Mouse (Mus musculus) spleen, postnatal 14 days (tissue): ENCODE measurements around the gene Unc13c.

Experiments
- DNase-seq, 2 experiments: peaks; one replicate each; pipeline ENCODE4 v3.0.0; 2021 to 2022; ENCODE audit warnings: low spot score in 2 of 2

The Unc13c gene

GRCm38 (mm10) chr9:73968641-73969121 lies at the start of gene Unc13c:
TSS of gene Unc13c (minus strand) at chr9:73968966.
- no peak for DNase-seq

GRCm38 (mm10) chr9:74007976-74008686 lies 39.4 kb upstream of the Unc13c start:
- DNase-seq: no peak

GRCm38 (mm10) chr9:74002388-74002990 lies 33.7 kb upstream of the Unc13c start:
- no peak for DNase-seq

- no peak for DNase-seq
Observed at GRCm38 (mm10) chr9:73988096-73988495, 19.3 kb upstream of the Unc13c start.

- no peak for DNase-seq
Observed at GRCm38 (mm10) chr9:73987236-73987635, 18.5 kb upstream of the Unc13c start.

- DNase-seq: peak in 1 of 2 experiments; percentile 10
Observed at GRCm38 (mm10) chr9:73982597-73983344, 14.0 kb upstream of the Unc13c start.

GRCm38 (mm10) chr9:73972327-73972988 lies 3.7 kb upstream of the Unc13c start:
- DNase-seq: no peak

GRCm38 (mm10) chr9:73970717-73971116 lies 2.0 kb upstream of the Unc13c start:
- DNase-seq: no peak

GRCm38 (mm10) chr9:73965322-73965915 lies 3.3 kb downstream of the Unc13c start:
- no peak for DNase-seq

GRCm38 (mm10) chr9:73962471-73962870 lies 6.3 kb downstream of the Unc13c start:
- no peak for DNase-seq

GRCm38 (mm10) chr9:73952331-73952730 lies 16.4 kb downstream of the Unc13c start:
- DNase-seq: no peak

GRCm38 (mm10) chr9:73951586-73951985 lies 17.2 kb downstream of the Unc13c start:
- DNase-seq: no peak

- no peak for DNase-seq
Observed at GRCm38 (mm10) chr9:73934844-73935243, 33.9 kb downstream of the Unc13c start.

GRCm38 (mm10) chr9:73931988-73932387 lies 36.8 kb downstream of the Unc13c start:
- DNase-seq: no peak

GRCm38 (mm10) chr9:73927276-73927675 lies 41.5 kb downstream of the Unc13c start:
- no peak for DNase-seq

- no peak for DNase-seq
Observed at GRCm38 (mm10) chr9:73922449-73923115, 46.2 kb downstream of the Unc13c start.

- no peak for DNase-seq
Observed at GRCm38 (mm10) chr9:73905959-73906358, 62.8 kb downstream of the Unc13c start.

- DNase-seq: no peak
Observed at GRCm38 (mm10) chr9:73898516-73898915, 70.2 kb downstream of the Unc13c start.

- no peak for DNase-seq
Observed at GRCm38 (mm10) chr9:73896210-73896609, 72.6 kb downstream of the Unc13c start.

GRCm38 (mm10) chr9:73883587-73883986 lies 85.2 kb downstream of the Unc13c start:
- no peak for DNase-seq

- DNase-seq: no peak
Observed at GRCm38 (mm10) chr9:73883143-73883542, 85.6 kb downstream of the Unc13c start.
